Mouse (Mus musculus) A20 (cell line): ENCODE results near the gene Egfl7.
A peak's percentile ranks its signal among the peaks of the same experiment; 100 is the strongest.

Experiments
- DNase-seq: peaks from one replicate; pipeline ENCODE4 v3.0.0-alpha.2; 2011; ENCODE audit warnings: low read depth, low spot score

The Egfl7 gene

DNA sequence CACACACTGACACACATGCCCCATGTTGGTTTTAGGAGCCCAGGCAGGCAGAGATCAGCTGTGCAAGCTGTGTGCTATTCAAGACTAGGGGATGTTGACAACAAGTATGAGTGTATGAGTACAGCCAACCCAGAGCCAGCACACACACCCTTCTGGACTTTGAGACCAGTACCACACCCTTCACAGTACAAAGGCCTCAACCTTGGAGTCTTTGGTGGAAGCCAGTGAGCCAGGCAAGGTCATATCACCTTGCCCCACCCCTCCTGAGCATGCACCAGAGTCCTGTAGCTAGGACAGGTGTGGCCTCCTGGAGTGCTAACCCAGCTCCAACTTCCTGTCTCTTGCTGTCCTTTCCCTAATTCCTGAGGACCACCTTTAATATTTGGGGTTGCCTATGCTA is 31.2 kb downstream of the Egfl7 start:
- no peak for DNase-seq

GRCm38 (mm10) chr2:26611896-26612295 is 32.1 kb downstream of the Egfl7 start:
- no peak for DNase-seq

DNA sequence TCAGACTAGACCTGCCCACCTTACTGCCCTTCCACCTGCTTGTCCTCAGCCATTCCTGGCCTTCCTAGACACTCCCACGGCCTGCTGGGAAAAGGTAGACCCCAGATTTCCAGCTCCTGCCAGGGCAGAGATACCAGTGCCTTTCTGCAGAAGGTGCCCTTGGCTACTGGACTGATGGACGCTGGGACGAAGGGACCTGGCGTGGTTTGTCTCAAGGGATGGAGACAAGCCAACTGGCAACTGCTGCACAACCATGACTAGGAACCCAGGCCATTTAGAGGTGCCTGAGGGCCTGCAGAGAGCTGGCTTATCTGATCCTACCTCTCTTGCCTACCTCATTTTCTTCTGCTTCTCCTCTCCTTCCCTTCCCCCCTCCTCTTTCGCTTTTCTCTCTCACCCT is 35.1 kb downstream of the Egfl7 start:
- DNase-seq = no peak

- no peak for DNase-seq
Measured at GRCm38 (mm10) chr2:26615459-26616124, 35.8 kb downstream of the Egfl7 start.

DNA sequence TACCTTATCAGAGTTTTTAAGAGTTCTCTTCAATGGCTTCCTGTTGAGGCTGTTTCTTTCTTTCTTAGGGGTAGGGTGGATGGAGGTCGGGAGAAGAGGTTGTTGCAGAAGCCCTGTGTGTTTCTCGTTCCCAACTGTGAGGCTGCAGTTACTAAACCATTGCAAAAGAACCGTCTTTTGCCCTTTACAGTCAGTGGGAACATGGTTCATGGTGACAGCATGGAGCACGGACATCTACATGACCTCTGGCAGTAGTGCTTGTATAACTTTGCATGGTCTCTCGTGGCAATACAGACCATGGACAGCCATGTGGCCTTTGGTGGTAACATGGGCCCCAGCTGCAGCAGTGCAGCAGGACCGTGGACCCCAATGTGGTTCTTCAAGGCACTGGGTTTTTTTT is 37.5 kb downstream of the Egfl7 start:
- no peak for DNase-seq

DNA sequence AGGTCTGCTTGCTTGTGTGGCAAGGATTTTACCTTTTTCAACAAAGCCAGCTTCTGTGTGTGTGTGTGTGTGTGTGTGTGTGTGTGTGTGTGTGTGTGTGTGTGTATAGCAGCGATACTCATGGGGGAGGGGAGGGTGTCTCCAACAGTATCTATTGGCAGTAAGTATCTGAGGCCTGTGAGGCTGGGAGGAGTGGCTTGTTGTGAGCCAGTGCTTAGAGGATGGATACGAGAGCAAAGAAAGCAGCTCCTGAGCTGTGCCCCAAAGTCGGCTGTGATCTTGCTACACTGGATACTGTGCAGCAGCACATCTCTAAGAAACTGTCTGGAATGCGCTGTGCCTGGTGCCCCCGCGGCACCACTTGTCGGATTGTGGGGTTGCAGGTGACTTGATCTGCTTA is 38.1 kb downstream of the Egfl7 start:
- no peak for DNase-seq

DNA sequence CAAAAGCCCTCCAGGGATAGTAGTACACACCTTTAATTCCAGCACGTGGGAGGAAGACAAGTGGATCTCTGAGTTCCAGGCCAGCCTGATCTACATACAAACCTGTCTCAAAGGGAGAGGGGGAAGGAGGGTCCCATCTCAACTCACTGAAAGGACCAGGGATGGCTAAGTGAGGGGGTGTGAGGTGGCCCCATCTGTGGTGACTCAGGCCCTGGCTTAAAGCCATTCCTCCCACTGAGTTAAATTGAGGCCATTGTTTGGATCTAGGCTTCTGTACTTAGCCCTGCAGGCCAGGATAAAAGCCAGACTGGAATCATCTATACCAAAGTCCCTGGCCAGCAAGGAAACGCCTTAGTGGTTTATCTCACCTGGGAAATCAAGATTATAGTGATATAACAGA is 41.4 kb downstream of the Egfl7 start:
- no peak for DNase-seq

DNA sequence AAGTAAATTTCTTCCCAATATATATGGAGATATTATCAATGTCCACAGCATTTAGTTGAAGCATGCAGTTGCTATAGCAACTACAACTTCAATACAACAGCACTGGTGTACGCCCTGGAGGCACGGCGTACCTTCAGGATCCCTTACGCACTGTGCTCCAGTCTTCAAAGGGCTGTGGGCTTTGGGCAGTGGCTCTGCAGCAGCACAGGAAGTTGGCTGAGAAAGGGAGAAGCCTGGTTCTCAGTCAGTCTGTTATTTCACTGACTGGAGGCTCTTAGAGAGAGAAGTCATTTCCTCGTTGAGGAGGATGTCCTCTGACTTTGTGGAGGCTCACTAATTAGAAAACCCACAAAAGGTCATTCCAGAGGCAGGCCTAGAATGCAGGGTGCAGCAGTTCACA is 43.2 kb downstream of the Egfl7 start:
- DNase-seq = no peak

- no peak for DNase-seq
Measured at GRCm38 (mm10) chr2:26625419-26625818, 45.6 kb downstream of the Egfl7 start.

DNA sequence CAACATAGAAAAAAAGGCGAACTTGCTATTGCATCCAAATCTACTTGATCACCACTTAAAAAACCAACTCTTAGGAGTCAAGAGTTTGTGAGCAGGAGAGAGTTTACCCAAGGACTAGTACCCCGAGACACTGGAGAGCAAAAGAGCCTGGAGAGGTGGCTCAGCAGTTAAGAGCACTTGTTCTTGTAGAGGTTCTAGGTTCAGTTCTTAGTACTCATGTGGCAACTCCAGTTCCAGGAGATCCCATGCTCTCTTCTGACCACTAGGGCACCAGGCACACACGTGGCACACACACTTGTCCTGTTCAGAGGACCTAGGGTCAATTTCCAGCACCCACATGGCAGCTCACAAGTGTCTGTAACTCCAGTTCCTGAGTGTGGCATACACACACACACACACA is 46.3 kb downstream of the Egfl7 start:
- DNase-seq = no peak

GRCm38 (mm10) chr2:26627921-26628739 is 48.3 kb downstream of the Egfl7 start, which contains the start of gene Fam69b:
Fam69b (plus strand) TSS chr2:26628457.
- DNase-seq = no peak

GRCm38 (mm10) chr2:26628792-26629437 is 49.1 kb downstream of the Egfl7 start:
- no peak for DNase-seq

DNA sequence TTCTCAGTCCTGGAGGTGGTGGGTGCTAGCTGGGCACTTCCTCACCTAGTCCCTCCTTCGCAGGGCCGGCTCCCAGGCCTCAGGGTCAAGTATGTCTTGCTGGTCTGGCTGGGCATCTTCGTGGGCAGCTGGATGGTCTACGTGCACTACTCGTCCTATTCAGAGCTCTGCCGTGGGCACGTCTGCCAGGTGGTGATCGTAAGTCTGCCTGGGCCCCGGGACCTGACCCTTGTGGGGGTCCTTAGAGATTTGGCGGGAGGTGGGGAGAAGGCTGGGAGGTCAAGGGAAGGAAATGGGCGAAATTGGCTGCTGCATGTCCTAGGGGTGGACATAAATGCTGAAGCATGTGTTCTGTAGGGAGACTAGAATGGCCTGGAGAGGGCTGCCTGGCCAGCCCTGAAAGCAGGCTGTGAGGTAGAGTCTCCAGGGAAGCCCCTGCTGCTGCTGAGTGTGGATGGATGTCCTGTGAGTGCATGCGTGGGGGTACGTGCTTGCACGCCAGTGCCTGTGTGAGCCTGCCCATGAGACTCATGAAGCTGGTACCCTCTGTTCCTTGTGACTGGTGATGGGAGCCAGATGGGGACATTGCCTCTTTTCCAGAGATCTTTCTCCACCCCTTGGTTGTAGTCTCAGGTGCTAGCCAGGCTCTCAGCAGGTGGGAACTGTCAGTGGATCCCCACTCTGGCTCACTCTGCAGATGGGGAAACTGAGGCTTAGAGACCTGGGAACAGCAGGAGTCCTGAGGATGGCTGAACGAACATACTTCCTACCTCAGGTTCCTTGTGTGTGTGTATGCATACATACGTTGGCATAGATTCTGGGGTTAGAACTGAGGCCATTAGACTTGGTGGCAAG is 53.0 kb downstream of the Egfl7 start:
- DNase-seq = no peak

GRCm38 (mm10) chr2:26633953-26634530 is 54.2 kb downstream of the Egfl7 start:
- DNase-seq = peak; percentile 21

- peak; percentile 21 for DNase-seq
Measured at GRCm38 (mm10) chr2:26634629-26635488, 55.0 kb downstream of the Egfl7 start.

DNA sequence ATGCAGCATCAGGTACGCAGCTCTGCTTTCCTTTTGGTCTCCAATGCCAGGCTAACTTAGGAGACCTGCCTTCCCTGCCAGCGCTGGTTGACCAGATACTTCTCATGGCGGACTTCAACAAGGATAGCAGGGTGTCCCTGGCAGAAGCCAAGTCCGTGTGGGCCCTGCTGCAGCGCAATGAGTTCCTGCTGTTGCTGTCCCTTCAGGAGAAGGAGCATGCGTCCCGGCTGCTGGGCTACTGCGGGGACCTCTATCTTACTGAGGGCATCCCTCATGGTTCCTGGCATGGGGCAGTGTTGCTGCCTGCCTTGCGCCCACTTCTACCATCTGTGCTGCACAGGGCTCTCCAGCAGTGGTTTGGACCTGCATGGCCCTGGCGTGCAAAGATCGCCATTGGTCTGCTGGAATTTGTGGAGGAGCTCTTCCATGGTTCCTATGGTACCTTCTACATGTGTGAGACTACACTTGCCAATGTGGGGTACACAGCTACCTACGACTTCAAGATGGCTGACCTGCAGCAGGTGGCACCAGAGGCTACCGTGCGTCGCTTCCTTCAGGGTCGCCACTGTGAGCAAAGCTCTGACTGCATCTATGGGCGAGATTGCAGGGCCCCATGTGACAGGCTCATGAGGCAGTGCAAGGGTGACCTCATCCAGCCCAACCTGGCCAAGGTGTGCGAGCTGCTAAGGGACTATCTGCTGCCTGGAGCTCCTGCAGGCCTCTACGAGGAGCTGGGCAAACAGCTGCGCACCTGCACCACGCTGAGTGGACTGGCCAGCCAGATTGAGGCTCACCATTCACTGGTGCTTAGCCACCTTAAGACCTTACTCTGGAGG is 55.9 kb downstream of the Egfl7 start:
- DNase-seq = peak; percentile 13

- no peak for DNase-seq
Measured at GRCm38 (mm10) chr2:26636325-26636635, 56.5 kb downstream of the Egfl7 start.

DNA sequence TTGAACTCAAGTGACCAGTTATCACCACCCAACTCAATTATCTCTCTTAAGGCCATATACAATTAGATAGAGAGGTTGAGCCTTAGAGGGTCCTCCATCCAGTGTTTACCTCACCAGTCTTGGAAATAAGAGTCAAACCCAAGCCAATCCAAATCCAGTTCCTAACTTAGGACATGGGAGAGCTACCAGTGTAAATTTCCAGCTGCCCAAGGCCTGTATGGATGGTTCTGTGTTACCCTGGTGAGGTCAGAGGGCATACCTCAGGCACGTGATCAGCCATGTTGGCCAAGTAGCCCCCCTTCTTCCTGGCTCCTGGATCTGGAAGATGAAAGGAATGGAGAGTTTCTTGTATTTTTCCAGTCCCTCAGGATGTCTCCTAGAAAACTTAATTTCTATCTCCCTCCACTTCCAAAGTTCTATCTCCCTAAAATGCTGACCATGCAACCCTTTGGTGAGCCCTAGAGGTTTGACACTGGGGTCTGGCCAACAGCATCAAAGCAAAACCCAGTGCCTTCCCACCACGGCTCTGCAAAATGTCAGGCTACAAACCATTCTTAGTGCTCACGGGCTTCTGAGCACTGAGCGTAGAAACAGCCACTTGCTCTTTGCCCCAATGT is 57.6 kb downstream of the Egfl7 start:
- no peak for DNase-seq

- DNase-seq = peak; percentile 62
Measured at GRCm38 (mm10) chr2:26638039-26638438, 58.2 kb downstream of the Egfl7 start.
